Mouse (Mus musculus): Measurements from ENCODE around the gene Cd69.

DNA sequence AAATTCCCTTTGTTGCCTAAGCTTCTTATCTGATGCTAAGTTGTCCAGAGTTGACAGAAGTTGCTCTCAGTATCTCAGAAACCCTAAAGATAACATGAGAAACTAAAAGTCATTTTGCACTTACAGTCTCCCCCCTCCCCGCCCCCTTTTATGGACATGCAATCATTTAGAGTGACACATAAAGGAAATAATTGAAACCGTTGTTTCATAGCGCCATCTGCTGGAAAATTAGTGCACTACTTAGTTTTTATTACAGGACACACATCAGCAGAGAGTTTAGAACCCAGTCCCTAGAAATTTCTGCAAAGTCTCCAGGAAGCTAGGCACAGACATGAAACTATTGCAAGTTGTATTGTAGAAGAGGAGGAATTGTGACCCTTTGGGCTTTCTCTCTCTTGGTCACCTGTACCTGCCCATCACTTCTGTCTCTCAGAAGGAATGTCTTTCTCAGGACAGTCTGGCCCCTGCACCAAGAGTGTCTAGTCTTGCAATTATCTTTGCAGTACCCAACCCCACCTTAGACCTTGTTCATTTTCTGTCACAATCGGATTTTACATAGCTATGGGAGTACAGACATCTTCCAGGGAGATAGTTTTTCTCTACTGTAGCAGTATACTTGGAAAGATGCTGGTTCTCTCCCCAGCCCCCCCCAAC lies 20.2 kb downstream of the Cd69 start:
- peak; percentile 16; the same call in 1 of the 2 replicates for TF ChIP-seq CTCF (conservative IDR thresholded peaks at IDR 0.05; ENCODE audit: insufficient read depth, insufficient read length, low read depth, low read length)
- no peak for TF ChIP-seq POLR2A (IDR thresholded peaks at IDR 0.05; ENCODE audit: low read depth, low read length)
